Mouse (Mus musculus): ENCODE measurements at regions not wholly inside any gene's neighbourhood (a gene's known extent, or its start where the extent isn't known, plus 50 kb on each side); places are given as distances from the start of the nearest gene placed in this dataset.

GRCm38 (mm10) chr6:100062961-100063360 lies 224.3 kb downstream of the Rybp start:
- ATAC-seq (replicated peaks; ENCODE audit: insufficient number of reproducible peaks, low FRiP score, low TSS enrichment, poor library complexity, severe bottlenecking) = no peak

- no peak for ATAC-seq (replicated peaks; ENCODE audit: insufficient number of reproducible peaks, low FRiP score, low TSS enrichment, poor library complexity, severe bottlenecking)
Observed at GRCm38 (mm10) chr6:100059803-100060202, 227.5 kb downstream of the Rybp start.

- no peak for ATAC-seq (replicated peaks; ENCODE audit: insufficient number of reproducible peaks, low FRiP score, low TSS enrichment, poor library complexity, severe bottlenecking)
Observed at GRCm38 (mm10) chr6:100055980-100056379, 231.3 kb downstream of the Rybp start.

- ATAC-seq (replicated peaks; ENCODE audit: insufficient number of reproducible peaks, low FRiP score, low TSS enrichment, poor library complexity, severe bottlenecking) = no peak
Observed at GRCm38 (mm10) chr6:100052955-100053795, 234.1 kb downstream of the Rybp start.

- no peak for ATAC-seq (replicated peaks; ENCODE audit: insufficient number of reproducible peaks, low FRiP score, low TSS enrichment, poor library complexity, severe bottlenecking)
Observed at GRCm38 (mm10) chr6:100052406-100052805, 234.9 kb downstream of the Rybp start.

- ATAC-seq (replicated peaks; ENCODE audit: insufficient number of reproducible peaks, low FRiP score, low TSS enrichment, poor library complexity, severe bottlenecking) = no peak
Observed at GRCm38 (mm10) chr6:100049036-100049435, 238.2 kb downstream of the Rybp start.

- ATAC-seq (replicated peaks; ENCODE audit: insufficient number of reproducible peaks, low FRiP score, low TSS enrichment, poor library complexity, severe bottlenecking) = no peak
Observed at GRCm38 (mm10) chr6:100046186-100046990, 240.9 kb downstream of the Rybp start.

- no peak for ATAC-seq (replicated peaks; ENCODE audit: insufficient number of reproducible peaks, low FRiP score, low TSS enrichment, poor library complexity, severe bottlenecking)
Observed at GRCm38 (mm10) chr6:100045109-100045508, 242.2 kb downstream of the Rybp start.

- ATAC-seq (replicated peaks; ENCODE audit: insufficient number of reproducible peaks, low FRiP score, low TSS enrichment, poor library complexity, severe bottlenecking) = no peak
Observed at GRCm38 (mm10) chr6:100041161-100041560, 246.1 kb downstream of the Rybp start.

- no peak for ATAC-seq (replicated peaks; ENCODE audit: insufficient number of reproducible peaks, low FRiP score, low TSS enrichment, poor library complexity, severe bottlenecking)
Observed at GRCm38 (mm10) chr6:100040459-100040984, 246.8 kb downstream of the Rybp start.

GRCm38 (mm10) chr6:100032701-100033100 lies 254.6 kb downstream of the Rybp start:
- no peak for ATAC-seq (replicated peaks; ENCODE audit: insufficient number of reproducible peaks, low FRiP score, low TSS enrichment, poor library complexity, severe bottlenecking)

GRCm38 (mm10) chr6:100030522-100030921 lies 256.8 kb downstream of the Rybp start:
- no peak for ATAC-seq (replicated peaks; ENCODE audit: insufficient number of reproducible peaks, low FRiP score, low TSS enrichment, poor library complexity, severe bottlenecking)

GRCm38 (mm10) chr6:100030010-100030409 lies 257.3 kb downstream of the Rybp start:
- no peak for ATAC-seq (replicated peaks; ENCODE audit: insufficient number of reproducible peaks, low FRiP score, low TSS enrichment, poor library complexity, severe bottlenecking)

GRCm38 (mm10) chr6:100027524-100027923 lies 259.8 kb downstream of the Rybp start:
- ATAC-seq (replicated peaks; ENCODE audit: insufficient number of reproducible peaks, low FRiP score, low TSS enrichment, poor library complexity, severe bottlenecking) = no peak

GRCm38 (mm10) chr6:100025531-100025951 lies 261.7 kb downstream of the Rybp start:
- ATAC-seq (replicated peaks; ENCODE audit: insufficient number of reproducible peaks, low FRiP score, low TSS enrichment, poor library complexity, severe bottlenecking) = no peak

GRCm38 (mm10) chr6:100023434-100024095 lies 263.7 kb downstream of the Rybp start:
- ATAC-seq (replicated peaks; ENCODE audit: insufficient number of reproducible peaks, low FRiP score, low TSS enrichment, poor library complexity, severe bottlenecking) = no peak

GRCm38 (mm10) chr6:100019016-100019415 lies 268.3 kb downstream of the Rybp start:
- ATAC-seq (replicated peaks; ENCODE audit: insufficient number of reproducible peaks, low FRiP score, low TSS enrichment, poor library complexity, severe bottlenecking) = no peak

GRCm38 (mm10) chr6:100013949-100014348 lies 273.3 kb downstream of the Rybp start:
- ATAC-seq (replicated peaks; ENCODE audit: insufficient number of reproducible peaks, low FRiP score, low TSS enrichment, poor library complexity, severe bottlenecking) = no peak

GRCm38 (mm10) chr6:100011520-100012062 lies 275.7 kb downstream of the Rybp start:
- ATAC-seq (replicated peaks; ENCODE audit: insufficient number of reproducible peaks, low FRiP score, low TSS enrichment, poor library complexity, severe bottlenecking) = no peak

Measured in monocyte, adult 5-6 weeks (primary cell).